Mouse (Mus musculus): ENCODE measurements around the gene Eml2.
A peak's percentile ranks its signal among the peaks of the same experiment; 100 is the strongest.

Eml2 gene

GRCm38 (mm10) chr7:19229404-19229803, 53.2 kb downstream of the Eml2 start:
- no peak for DNase-seq (ENCODE audit: low read depth, low spot score)

- DNase-seq (ENCODE audit: low read depth, low spot score), result no peak
Observed at GRCm38 (mm10) chr7:19230041-19230580, 53.9 kb downstream of the Eml2 start.

- no peak for DNase-seq (ENCODE audit: low read depth, low spot score)
Observed at GRCm38 (mm10) chr7:19230899-19231298, 54.7 kb downstream of the Eml2 start.

- no peak for DNase-seq (ENCODE audit: low read depth, low spot score)
Observed at GRCm38 (mm10) chr7:19231849-19232248, 55.6 kb downstream of the Eml2 start.

GRCm38 (mm10) chr7:19234652-19235051, 58.4 kb downstream of the Eml2 start:
- DNase-seq (ENCODE audit: low read depth, low spot score), result no peak

- no peak for DNase-seq (ENCODE audit: low read depth, low spot score)
Observed at GRCm38 (mm10) chr7:19235092-19235671, 59.0 kb downstream of the Eml2 start.

- no peak for DNase-seq (ENCODE audit: low read depth, low spot score)
Observed at GRCm38 (mm10) chr7:19236411-19236810, 60.2 kb downstream of the Eml2 start.

- DNase-seq (ENCODE audit: low read depth, low spot score), result no peak
Observed at GRCm38 (mm10) chr7:19238344-19238743, 62.1 kb downstream of the Eml2 start.

- peak; percentile 89 for DNase-seq (ENCODE audit: low read depth, low spot score)
Observed at GRCm38 (mm10) chr7:19239423-19239822, 63.2 kb downstream of the Eml2 start.

- DNase-seq (ENCODE audit: low read depth, low spot score), result no peak
Observed at GRCm38 (mm10) chr7:19239986-19240385, 63.8 kb downstream of the Eml2 start.

- no peak for DNase-seq (ENCODE audit: low read depth, low spot score)
Observed at GRCm38 (mm10) chr7:19240905-19241463, 64.8 kb downstream of the Eml2 start.

GRCm38 (mm10) chr7:19242005-19242404, 65.8 kb downstream of the Eml2 start:
- no peak for DNase-seq (ENCODE audit: low read depth, low spot score)

GRCm38 (mm10) chr7:19243858-19244257, 67.6 kb downstream of the Eml2 start:
- no peak for DNase-seq (ENCODE audit: low read depth, low spot score)

GRCm38 (mm10) chr7:19245083-19245482, 68.9 kb downstream of the Eml2 start:
- DNase-seq (ENCODE audit: low read depth, low spot score), result no peak

GRCm38 (mm10) chr7:19246855-19247254, 70.6 kb downstream of the Eml2 start:
- no peak for DNase-seq (ENCODE audit: low read depth, low spot score)

GRCm38 (mm10) chr7:19247511-19247910, 71.3 kb downstream of the Eml2 start:
- no peak for DNase-seq (ENCODE audit: low read depth, low spot score)

- no peak for DNase-seq (ENCODE audit: low read depth, low spot score)
Observed at GRCm38 (mm10) chr7:19252078-19252477, 75.9 kb downstream of the Eml2 start.

- DNase-seq (ENCODE audit: low read depth, low spot score), result no peak
Observed at GRCm38 (mm10) chr7:19253437-19253836, 77.2 kb downstream of the Eml2 start.

- DNase-seq (ENCODE audit: low read depth, low spot score), result no peak
Observed at GRCm38 (mm10) chr7:19255395-19255794, 79.2 kb downstream of the Eml2 start.

Measured in A20 (cell line).